Mouse (Mus musculus) cerebellum, adult 2 months (tissue): ENCODE measurements around the gene Actrt2. TPM values are rescaled to one million over a fixed set of nuclear protein-coding genes. Genes with fewer than 3 reads are reported as not detected.

ENCODE experiments used
- DNase-seq, 2 experiments: peaks; one replicate each; pipeline ENCODE4 v3.0.0; 2021
- H3K27ac ChIP-seq: fragments of 200-500 bp; 2 replicates; pipeline ENCODE4 v1.5.1; 2012; ENCODE audit warnings: low read length, control low read depth, inconsistent platforms; ENCODE audit not compliant: insufficient read depth
- H3K27me3 ChIP-seq: fragments of 200-500 bp; 2 replicates; pipeline ENCODE4 v1.6.1; 2012; ENCODE audit warnings: inconsistent platforms, mild to moderate bottlenecking, low read length, moderate library complexity; ENCODE audit not compliant: control insufficient read depth, insufficient read depth
- H3K4me1 ChIP-seq: fragments of 200-500 bp; 2 replicates; pipeline ENCODE4 v1.6.1; 2011; ENCODE audit warnings: low read length; ENCODE audit not compliant: control insufficient read depth, insufficient read depth
- H3K4me3 ChIP-seq: fragments of 200-500 bp; replicated peaks from 2 replicates; pipeline ENCODE3; 2011; ENCODE audit warnings: mild to moderate bottlenecking, low read depth, low read length, control low read depth; ENCODE audit not compliant: insufficient read depth
- CTCF ChIP-seq: fragments of 200-500 bp; IDR thresholded peaks from 2 replicates; pipeline ENCODE4 v1.5.1; 2011; ENCODE audit warnings: low read depth, mild to moderate bottlenecking, control low read depth, low read length, moderate library complexity, borderline replicate concordance; ENCODE audit not compliant: insufficient read depth
- POLR2A ChIP-seq: fragments of 200-500 bp; IDR thresholded peaks from 2 replicates; pipeline ENCODE4 v1.6.1; 2011; ENCODE audit warnings: low read length, control low read depth, borderline replicate concordance; ENCODE audit not compliant: insufficient read depth
- WGBS: fragments of 180-500 bp; shearing (Covaris S2); methylation state at CpG from one replicate; pipeline ENCODE4 v1.1.7; 2018; 5-methylcytosine and 5-hydroxymethylcytosine counted together
- polyA plus RNA-seq: library from polyadenylated mRNA; depleted of rRNA; stranded (reverse); fragments of >200 nt; gene quantifications from 2 replicates; pipeline ENCODE4 v1.2.3, GENCODE M21; 2012; rRNA removed

The Actrt2 gene
- polyA plus RNA-seq, 1 experiment: not detected

GRCm38 (mm10) chr4:154626282-154626681 is 41.4 kb downstream of the Actrt2 start:
- no peak for DNase-seq
- H3K27me3 ChIP-seq: peaks cover 1% of the 10 kb centered on the region; the same call in 1 of the 2 replicates
- H3K27ac ChIP-seq: no peak overlapping the region
- 97% methylated on average over 2 of the region's 2 CpGs for WGBS
- H3K4me1 ChIP-seq: 0 out of 2 replicates have a peak, but pooled peaks cover 4% of the 10 kb centered on the region
- no peak overlapping the region for H3K4me3 ChIP-seq
- TF ChIP-seq CTCF (no peak), POLR2A (no peak)

GRCm38 (mm10) chr4:154625710-154626109 is 42.0 kb downstream of the Actrt2 start:
- H3K27ac ChIP-seq: no peak overlapping the region
- peaks cover 1% of the 10 kb centered on the region; the same call in 1 of the 2 replicates for H3K27me3 ChIP-seq
- TF ChIP-seq POLR2A (no peak), CTCF (no peak)
- no peak overlapping the region for H3K4me3 ChIP-seq
- DNase-seq: no peak
- WGBS: 80% methylated on average over 14 of the region's 14 CpGs
- 0 out of 2 replicates have a peak, but pooled peaks cover 4% of the 10 kb centered on the region for H3K4me1 ChIP-seq

- H3K4me1 ChIP-seq: 0 out of 2 replicates have a peak, but pooled peaks cover 4% of the 10 kb centered on the region
- no peak overlapping the region for H3K4me3 ChIP-seq
- TF ChIP-seq CTCF (no peak), POLR2A (no peak)
- H3K27ac ChIP-seq: no peak overlapping the region
- H3K27me3 ChIP-seq: peaks cover 1% of the 10 kb centered on the region; the same call in 1 of the 2 replicates
- WGBS: 74% methylated on average over 3 of the region's 3 CpGs
- DNase-seq: no peak
These were observed 44.4 kb downstream of the Actrt2 start for GRCm38 (mm10) chr4:154623241-154623640.

GRCm38 (mm10) chr4:154622521-154622920 is 45.1 kb downstream of the Actrt2 start:
- no peak overlapping the region for H3K4me3 ChIP-seq
- no peak for DNase-seq
- H3K4me1 ChIP-seq: 0 out of 2 replicates have a peak, but pooled peaks cover 4% of the 10 kb centered on the region
- no peak overlapping the region for H3K27ac ChIP-seq
- no peak for TF ChIP-seq CTCF
- no peak for TF ChIP-seq POLR2A
- H3K27me3 ChIP-seq: no peaks in the 10 kb centered on the region; the same call in 1 of the 2 replicates
- 27% methylated on average over 4 of the region's 4 CpGs for WGBS

Other genes with a start within 250 kb of the Actrt2 start
- 4.9 and 6.0 TPM in 2 replicates for gene Prdm16, start 31.0 kb downstream of the Actrt2 start, polyA plus RNA-seq
- gene Ttc34, start 169.6 kb upstream of the Actrt2 start, polyA plus RNA-seq: 1.5 and 2.6 TPM in 2 replicates
- gene Mmel1, start 201.7 kb upstream of the Actrt2 start, polyA plus RNA-seq: 2.7 and 3.3 TPM in 2 replicates
- gene Fam213b, start 231.3 kb upstream of the Actrt2 start, polyA plus RNA-seq: 171 and 180 TPM in 2 replicates